Mouse (Mus musculus): ENCODE measurements around the gene Ifi47. TPM values are rescaled to one million over a fixed set of nuclear protein-coding genes. Genes with fewer than 3 reads are reported as not detected.

Gene Ifi47
- polyA plus RNA-seq, 1 experiment from 2014 or later, result 0.68 TPM

DNA sequence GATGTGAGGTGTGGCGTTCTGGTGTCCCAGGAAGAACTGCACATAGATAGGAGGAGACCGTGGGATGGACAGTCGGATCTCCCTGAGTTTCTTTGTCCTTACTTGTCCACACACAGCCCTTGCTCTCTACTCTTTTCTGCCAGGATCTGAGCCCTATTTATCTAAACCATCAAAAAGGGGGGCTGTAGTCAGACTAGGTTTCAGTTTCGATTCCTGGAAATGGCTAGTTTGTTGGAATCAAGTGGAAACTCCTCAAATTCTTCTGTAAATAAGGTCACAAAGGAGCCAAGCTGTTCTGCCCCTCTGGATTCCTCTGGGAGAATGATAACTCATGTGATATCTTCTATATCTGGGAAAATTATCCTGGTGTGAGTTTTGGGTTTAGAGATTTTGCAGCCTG is 5.0 kb downstream of the Ifi47 start:
- Histone ChIP-seq H3K4me1 (replicated peaks) (0 out of 2 replicates have a peak, but pooled peaks cover 3% of the 10 kb centered on the region), H3K4me2 (no peak overlapping the region), H3K36me3 (no peaks in the 10 kb centered on the region), H3K4me3 (no peak overlapping the region), H3K9me3 (replicated peaks) (no peaks in the 10 kb centered on the region), H3K9ac (no peak overlapping the region), H3K27ac (ENCODE audit: poor library complexity, severe bottlenecking) (no peak overlapping the region), H3K27me3 (replicated peaks) (no peaks in the 10 kb centered on the region)
- WGBS, result 70% methylated on average over 4 of the region's 4 CpGs
- no peak for ATAC-seq (ENCODE audit: insufficient number of reproducible peaks, low FRiP score)

DNA sequence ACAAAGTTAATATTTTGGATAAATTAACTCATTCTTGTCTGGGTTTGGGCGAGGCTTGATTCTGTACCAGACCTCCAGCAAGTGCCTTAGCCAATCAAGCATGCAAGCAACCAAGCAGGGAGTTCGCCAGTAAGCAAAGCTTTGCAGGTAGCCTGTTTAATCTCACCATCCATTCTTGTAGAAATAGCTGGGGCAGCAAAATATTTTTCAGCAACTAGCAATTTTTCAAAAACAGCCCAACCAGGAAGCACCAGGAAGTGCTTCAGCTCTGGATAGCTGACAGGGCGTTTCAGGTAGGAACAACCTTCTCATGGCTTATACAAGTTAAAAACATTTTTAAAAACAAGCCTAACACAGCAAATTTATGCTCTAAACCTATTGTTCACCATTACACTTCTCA is 5.5 kb downstream of the Ifi47 start:
- no peaks in the 10 kb centered on the region for H3K27me3 ChIP-seq (replicated peaks)
- ATAC-seq (ENCODE audit: insufficient number of reproducible peaks, low FRiP score), result no peak
- H3K9me3 ChIP-seq (replicated peaks), result no peaks in the 10 kb centered on the region
- no peak overlapping the region for H3K9ac ChIP-seq
- 69% methylated on average over 3 of the region's 3 CpGs for WGBS
- H3K4me3 ChIP-seq, result no peak overlapping the region
- H3K36me3 ChIP-seq, result no peaks in the 10 kb centered on the region
- H3K4me2 ChIP-seq, result no peak overlapping the region
- H3K4me1 ChIP-seq (replicated peaks), result 0 out of 2 replicates have a peak, but pooled peaks cover 3% of the 10 kb centered on the region
- H3K27ac ChIP-seq (ENCODE audit: poor library complexity, severe bottlenecking), result no peak overlapping the region

DNA sequence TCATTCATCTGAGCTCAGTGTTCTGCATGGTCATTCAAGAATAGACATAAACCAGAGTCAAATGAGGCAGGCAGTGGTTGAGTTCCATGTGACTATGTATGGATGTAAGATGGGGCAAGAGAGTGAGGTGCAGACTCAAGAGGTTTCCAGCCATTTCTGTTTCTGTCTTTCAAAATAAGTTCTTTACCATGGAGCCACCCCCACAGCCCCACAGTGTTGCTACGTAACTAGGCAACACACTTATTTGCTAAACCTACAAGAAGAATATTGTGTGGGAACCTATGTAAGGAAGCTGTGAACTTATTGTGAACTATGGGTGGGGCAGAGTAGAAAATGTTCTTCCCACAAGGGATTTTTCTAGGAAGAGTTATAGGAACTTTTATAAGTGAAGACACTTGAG is 6.8 kb downstream of the Ifi47 start:
- 0 out of 2 replicates have a peak, but pooled peaks cover 6% of the 10 kb centered on the region for H3K4me1 ChIP-seq (replicated peaks)
- no peak overlapping the region for H3K9ac ChIP-seq
- H3K36me3 ChIP-seq, result no peaks in the 10 kb centered on the region
- no peak for ATAC-seq (ENCODE audit: insufficient number of reproducible peaks, low FRiP score)
- no peaks in the 10 kb centered on the region for H3K9me3 ChIP-seq (replicated peaks)
- H3K27ac ChIP-seq (ENCODE audit: poor library complexity, severe bottlenecking), result no peak overlapping the region
- no peaks in the 10 kb centered on the region for H3K27me3 ChIP-seq (replicated peaks)
- no peak overlapping the region for H3K4me3 ChIP-seq
- WGBS, result 83% methylated on average over 1 of the region's 1 CpGs
- no peak overlapping the region for H3K4me2 ChIP-seq

DNA sequence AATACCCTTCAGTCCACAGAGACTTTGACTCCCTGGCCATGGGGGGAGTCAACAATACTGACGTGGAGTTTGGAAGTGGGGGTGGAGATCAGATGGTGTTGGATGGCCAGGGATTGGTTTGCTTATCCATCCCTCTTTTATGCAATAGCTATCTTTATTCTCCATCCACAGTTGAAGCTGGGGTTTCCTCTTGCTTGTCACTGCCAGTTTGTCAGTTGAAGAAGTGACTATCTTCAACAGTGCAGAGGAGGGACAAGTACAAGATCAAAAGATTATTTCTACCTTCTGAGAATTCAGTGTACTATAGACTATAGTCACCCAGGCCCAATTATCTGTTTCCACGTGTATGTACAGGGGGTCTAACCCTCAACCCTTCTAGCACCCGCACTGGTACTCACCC is 7.4 kb downstream of the Ifi47 start:
- Histone ChIP-seq H3K4me2 (no peak overlapping the region), H3K4me1 (replicated peaks) (0 out of 2 replicates have a peak, but pooled peaks cover 9% of the 10 kb centered on the region), H3K36me3 (no peaks in the 10 kb centered on the region), H3K27ac (ENCODE audit: poor library complexity, severe bottlenecking) (no peak overlapping the region), H3K27me3 (replicated peaks) (no peaks in the 10 kb centered on the region), H3K4me3 (no peak overlapping the region), H3K9ac (no peak overlapping the region), H3K9me3 (replicated peaks) (no peaks in the 10 kb centered on the region)
- 74% methylated on average over 3 of the region's 3 CpGs for WGBS
- no peak for ATAC-seq (ENCODE audit: insufficient number of reproducible peaks, low FRiP score)

DNA sequence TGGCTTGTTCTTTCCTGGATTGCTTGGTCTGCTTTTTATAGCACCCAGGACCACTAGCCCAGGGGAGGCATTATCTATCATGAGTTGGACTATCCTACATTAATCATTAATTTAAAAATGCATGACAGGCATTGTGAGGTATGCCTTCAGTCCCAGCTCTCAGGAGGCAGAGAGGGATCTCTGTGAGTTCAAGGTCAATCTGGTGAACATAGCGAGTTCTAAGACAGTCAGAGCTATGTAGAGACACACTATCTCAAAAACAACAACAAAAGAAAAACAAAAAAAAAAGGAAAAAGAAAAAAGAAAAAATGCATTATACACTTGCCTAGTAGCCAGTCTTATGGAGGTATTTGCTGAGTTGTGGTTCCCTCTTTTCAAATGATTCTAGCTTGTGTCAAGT is 8.0 kb downstream of the Ifi47 start:
- 57% methylated on average over 1 of the region's 1 CpGs for WGBS
- H3K27ac ChIP-seq (ENCODE audit: poor library complexity, severe bottlenecking), result no peak overlapping the region

DNA sequence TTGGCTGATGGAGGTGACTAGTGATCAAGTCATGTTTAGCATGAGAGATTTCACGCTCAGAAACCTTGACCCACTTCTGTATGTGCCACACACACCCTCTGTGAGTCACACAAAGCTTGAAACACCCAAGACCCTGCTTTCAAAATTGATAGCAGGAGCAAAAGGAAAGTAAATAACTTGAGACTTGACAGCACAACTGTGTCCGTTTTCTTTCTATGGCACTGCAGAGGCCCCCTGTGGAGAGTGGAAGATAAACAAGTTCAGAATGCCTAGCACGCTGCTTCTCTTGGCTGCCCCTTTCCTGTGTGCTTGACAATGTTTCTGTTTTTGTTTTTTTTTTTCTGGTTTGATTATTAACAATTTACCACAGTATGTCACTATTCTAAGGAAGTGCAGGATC is 8.5 kb downstream of the Ifi47 start:
- 32% methylated on average over 3 of the region's 3 CpGs for WGBS
- no peak for ATAC-seq (ENCODE audit: insufficient number of reproducible peaks, low FRiP score)
- Histone ChIP-seq H3K4me1 (replicated peaks) (0 out of 2 replicates have a peak, but pooled peaks cover 9% of the 10 kb centered on the region), H3K27ac (ENCODE audit: poor library complexity, severe bottlenecking) (no peak overlapping the region), H3K27me3 (replicated peaks) (no peaks in the 10 kb centered on the region), H3K9me3 (replicated peaks) (no peaks in the 10 kb centered on the region), H3K4me2 (no peak overlapping the region), H3K36me3 (no peaks in the 10 kb centered on the region), H3K4me3 (no peak overlapping the region), H3K9ac (no peak overlapping the region)

More for the DNA sequence above, 8.0 kb downstream of the Ifi47 start:
- ATAC-seq (ENCODE audit: insufficient number of reproducible peaks, low FRiP score), result no peak
- no peaks in the 10 kb centered on the region for H3K27me3 ChIP-seq (replicated peaks)
- H3K4me1 ChIP-seq (replicated peaks), result 0 out of 2 replicates have a peak, but pooled peaks cover 9% of the 10 kb centered on the region
- no peaks in the 10 kb centered on the region for H3K9me3 ChIP-seq (replicated peaks)
- H3K4me2 ChIP-seq, result no peak overlapping the region
- H3K9ac ChIP-seq, result no peak overlapping the region
- H3K36me3 ChIP-seq, result no peaks in the 10 kb centered on the region
- no peak overlapping the region for H3K4me3 ChIP-seq

DNA sequence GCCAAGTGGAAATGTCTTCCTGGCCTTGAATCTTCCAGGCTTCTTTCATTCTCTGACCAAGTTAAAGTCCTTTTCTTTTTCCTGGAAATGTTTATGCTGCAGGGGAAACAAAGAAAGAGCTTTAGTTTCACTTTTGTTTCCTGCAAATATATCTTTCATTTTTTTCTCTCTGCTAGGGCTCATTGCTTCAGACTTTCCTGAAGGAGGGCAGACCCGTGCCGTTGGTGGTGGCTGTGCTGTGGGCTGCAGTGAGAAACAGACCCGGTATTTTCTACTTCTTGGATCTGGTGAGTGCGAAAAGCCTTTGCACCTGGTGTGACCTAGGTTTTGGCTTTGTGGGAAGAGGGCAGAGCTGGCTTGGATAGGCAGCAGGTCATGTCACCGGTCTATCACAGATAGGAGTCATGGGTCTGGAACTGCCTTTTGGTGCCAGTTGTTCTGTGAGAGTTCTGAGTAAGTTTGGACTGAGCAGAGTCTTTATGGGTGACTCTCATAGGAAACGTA is 10.5 kb downstream of the Ifi47 start:
- no peaks in the 10 kb centered on the region for H3K36me3 ChIP-seq
- H3K27ac ChIP-seq (ENCODE audit: poor library complexity, severe bottlenecking), result no peak overlapping the region
- H3K9me3 ChIP-seq (replicated peaks), result no peaks in the 10 kb centered on the region
- ATAC-seq (ENCODE audit: insufficient number of reproducible peaks, low FRiP score), result no peak
- H3K4me3 ChIP-seq, result no peak overlapping the region
- H3K27me3 ChIP-seq (replicated peaks), result no peaks in the 10 kb centered on the region
- H3K4me2 ChIP-seq, result no peak overlapping the region
- no peak overlapping the region for H3K9ac ChIP-seq
- H3K4me1 ChIP-seq (replicated peaks), result 0 out of 2 replicates have a peak, but pooled peaks cover 9% of the 10 kb centered on the region
- WGBS, result 76% methylated on average over 6 of the region's 6 CpGs

DNA sequence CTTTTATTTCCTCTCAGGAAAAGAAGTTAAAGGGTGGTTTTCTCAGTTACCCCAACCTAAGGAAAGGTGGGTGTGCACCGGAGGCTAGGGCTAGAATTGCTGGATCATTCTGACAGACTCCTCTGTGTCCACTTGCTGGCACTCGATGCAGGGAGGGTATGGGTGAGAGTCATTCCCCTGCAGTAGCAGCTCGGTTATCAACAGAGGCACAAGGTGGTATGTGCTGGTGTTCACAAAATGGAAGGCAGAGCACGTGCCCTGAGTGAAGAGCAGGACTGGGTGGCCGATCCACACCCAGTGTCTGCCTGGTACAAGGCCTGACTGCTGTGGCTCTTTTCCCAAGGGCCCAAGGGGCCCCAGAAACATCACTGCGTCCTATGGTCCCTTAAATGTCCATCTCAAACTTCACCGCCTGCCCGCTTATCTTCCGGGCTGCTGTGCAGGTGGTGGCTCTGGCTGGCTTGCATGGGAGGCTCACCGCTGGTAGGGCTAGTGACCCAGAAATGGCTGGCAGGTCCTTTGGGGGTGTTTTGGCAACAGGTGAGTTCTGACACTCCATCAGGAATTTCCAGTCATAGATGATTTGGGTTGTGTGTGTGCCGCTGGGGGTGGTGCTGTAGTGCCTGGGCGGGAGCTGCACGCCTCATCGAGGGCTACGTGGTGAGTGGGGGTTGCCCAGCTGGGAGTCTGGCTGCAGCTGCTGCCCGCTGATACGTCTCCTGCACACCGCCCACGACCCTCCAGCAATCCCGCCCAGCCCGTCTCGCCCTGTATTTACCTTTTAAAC is 11.6 kb downstream of the Ifi47 start:
- H3K9ac ChIP-seq, result no peak overlapping the region

DNA sequence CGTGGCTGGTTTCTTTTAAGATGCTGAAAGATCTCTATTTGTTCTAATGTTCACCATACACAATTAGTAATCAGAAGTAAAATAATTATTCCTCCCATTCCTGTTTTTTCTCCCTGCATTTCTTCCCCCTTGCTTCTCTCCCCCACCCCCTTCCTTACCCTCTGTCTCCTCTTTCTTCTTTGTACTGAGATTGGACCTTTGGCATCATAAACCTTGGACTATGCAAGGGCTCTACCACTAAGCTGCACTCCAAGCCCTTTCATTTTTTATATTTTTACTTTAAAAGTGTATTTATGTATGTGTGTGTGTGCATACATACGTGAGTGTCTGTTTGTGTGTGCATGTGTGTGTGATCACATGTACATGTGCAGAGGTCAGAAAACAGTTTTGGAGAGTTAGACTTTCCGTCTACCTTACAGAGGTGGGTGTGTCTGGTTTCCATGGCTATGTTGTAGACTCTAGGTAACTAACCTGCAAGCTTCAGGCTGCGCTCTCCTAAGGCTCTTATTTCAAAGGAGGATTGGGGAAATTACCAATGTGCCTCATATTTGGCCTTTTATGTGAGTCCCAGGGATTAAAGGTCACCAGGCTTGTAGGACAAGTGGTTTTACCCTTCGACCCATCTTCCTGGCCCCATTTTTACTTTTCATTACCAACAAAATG is 12.7 kb downstream of the Ifi47 start:
- WGBS, result 85% methylated on average over 5 of the region's 5 CpGs
- Histone ChIP-seq H3K27ac (ENCODE audit: poor library complexity, severe bottlenecking) (no peak overlapping the region), H3K9ac (no peak overlapping the region), H3K36me3 (no peaks in the 10 kb centered on the region), H3K27me3 (replicated peaks) (no peaks in the 10 kb centered on the region), H3K9me3 (replicated peaks) (no peaks in the 10 kb centered on the region), H3K4me3 (no peak overlapping the region), H3K4me2 (no peak overlapping the region), H3K4me1 (replicated peaks) (0 out of 2 replicates have a peak, but pooled peaks cover 9% of the 10 kb centered on the region)
- ATAC-seq (ENCODE audit: insufficient number of reproducible peaks, low FRiP score), result no peak

More for the DNA sequence above, 11.6 kb downstream of the Ifi47 start:
- Histone ChIP-seq H3K9me3 (replicated peaks) (no peaks in the 10 kb centered on the region), H3K27ac (ENCODE audit: poor library complexity, severe bottlenecking) (no peak overlapping the region), H3K4me3 (peak overlapping the region; percentile 17; the same call in 1 of the 2 replicates), H3K4me1 (replicated peaks) (0 out of 2 replicates have a peak, but pooled peaks cover 9% of the 10 kb centered on the region), H3K36me3 (no peaks in the 10 kb centered on the region), H3K27me3 (replicated peaks) (no peaks in the 10 kb centered on the region), H3K4me2 (peak overlapping the region; percentile 60)
- 34% methylated on average over 22 of the region's 22 CpGs for WGBS
- ATAC-seq (ENCODE audit: insufficient number of reproducible peaks, low FRiP score), result peak; percentile 77; the same call in 1 of the 2 replicates

DNA sequence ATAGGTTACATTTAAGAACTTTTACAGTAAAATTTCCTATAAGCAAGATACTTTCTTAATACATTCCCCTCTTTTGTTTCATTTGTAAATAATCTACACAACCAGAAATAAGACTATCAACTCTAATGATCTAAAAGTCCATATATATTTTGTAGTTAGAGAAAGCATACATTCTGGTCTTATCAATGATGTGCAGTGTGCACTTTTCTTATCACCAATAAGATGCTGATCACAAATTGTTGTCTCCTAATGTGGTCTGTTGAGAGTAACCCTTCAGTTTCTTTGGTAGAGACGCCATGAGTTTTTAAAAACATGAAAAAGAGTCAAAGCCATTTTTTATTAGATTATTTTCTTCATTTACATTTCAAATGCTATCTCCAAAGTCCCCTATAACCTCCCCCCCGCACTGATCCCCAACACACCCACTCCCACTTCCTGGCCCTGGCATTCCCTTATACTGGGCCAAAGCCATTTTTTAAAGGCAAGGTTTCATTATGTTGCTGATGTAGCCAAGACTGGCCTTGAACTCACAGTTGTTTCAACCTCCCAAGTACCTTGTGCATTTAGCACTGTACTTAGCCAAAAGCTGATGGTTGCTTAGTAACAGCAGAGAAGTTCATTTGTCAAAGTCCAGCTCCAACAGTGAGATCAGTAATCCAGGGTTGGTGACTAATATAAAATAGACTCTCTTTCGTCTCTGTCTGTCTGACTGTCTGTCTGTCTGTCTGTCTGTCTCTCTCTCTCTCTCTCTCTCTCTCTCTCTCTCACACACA is 13.5 kb downstream of the Ifi47 start:
- Histone ChIP-seq H3K27me3 (replicated peaks) (no peaks in the 10 kb centered on the region), H3K4me2 (no peak overlapping the region), H3K36me3 (no peaks in the 10 kb centered on the region), H3K27ac (ENCODE audit: poor library complexity, severe bottlenecking) (no peak overlapping the region), H3K9me3 (replicated peaks) (no peaks in the 10 kb centered on the region), H3K9ac (no peak overlapping the region), H3K4me3 (no peak overlapping the region), H3K4me1 (replicated peaks) (0 out of 2 replicates have a peak, but pooled peaks cover 6% of the 10 kb centered on the region)
- ATAC-seq (ENCODE audit: insufficient number of reproducible peaks, low FRiP score), result no peak
- WGBS, result 78% methylated on average over 3 of the region's 3 CpGs

DNA sequence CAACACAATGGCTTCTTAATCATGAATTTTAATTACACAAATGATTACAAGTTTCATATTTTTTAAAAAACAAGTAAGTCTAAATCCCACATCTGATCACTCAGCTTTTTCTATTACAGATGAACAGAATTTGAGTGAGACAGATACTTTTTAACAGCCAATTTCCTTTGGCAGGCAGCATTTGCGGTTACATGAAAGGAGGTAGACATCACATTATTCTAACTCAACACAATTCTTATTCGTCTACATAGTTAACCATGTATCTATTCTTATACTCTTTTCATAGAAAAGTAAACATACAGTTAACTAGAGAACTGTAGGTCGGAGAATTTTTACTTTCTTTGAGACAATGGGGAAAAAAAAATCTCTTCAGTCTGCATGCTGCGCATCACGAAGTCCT is 14.2 kb downstream of the Ifi47 start:
- Histone ChIP-seq H3K9me3 (replicated peaks) (no peaks in the 10 kb centered on the region), H3K4me2 (no peak overlapping the region), H3K27ac (ENCODE audit: poor library complexity, severe bottlenecking) (no peak overlapping the region), H3K27me3 (replicated peaks) (no peaks in the 10 kb centered on the region), H3K4me1 (replicated peaks) (0 out of 2 replicates have a peak, but pooled peaks cover 6% of the 10 kb centered on the region), H3K9ac (no peak overlapping the region), H3K4me3 (no peak overlapping the region), H3K36me3 (no peaks in the 10 kb centered on the region)
- no peak for ATAC-seq (ENCODE audit: insufficient number of reproducible peaks, low FRiP score)
- 83% methylated on average over 5 of the region's 5 CpGs for WGBS
